Comparison of ENCODE assay signal across 22 mouse cellular contexts in the genomic region with DNA sequence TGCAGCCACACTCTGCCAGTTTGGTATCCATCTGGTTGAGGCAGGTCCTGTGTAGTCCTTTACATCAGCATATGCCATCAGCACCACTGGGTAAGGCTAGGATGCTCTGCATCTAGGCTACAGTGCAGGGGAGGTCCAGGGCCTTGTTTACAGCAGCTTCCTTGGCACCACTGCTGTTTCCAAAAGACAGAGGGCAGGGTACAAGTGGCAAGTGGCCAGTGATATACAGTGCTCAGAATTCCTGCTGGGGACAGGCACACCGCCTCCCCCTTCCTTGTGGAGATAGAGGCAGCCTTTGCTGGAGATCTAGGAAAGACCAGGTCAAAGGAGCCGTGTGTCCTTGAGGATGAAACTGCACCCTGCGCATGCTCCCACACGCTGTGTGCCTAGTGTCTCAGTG. TPM values are rescaled to one million over a fixed set of nuclear protein-coding genes. Genes with fewer than 3 reads are reported as not detected.
DNase-seq lines count a peak whose midpoint lies in the region; ATAC-seq and TF ChIP-seq lines count a peak whose summit lies in the region.
"Had no signal": no experiment of that assay in that cellular context is flagged by ENCODE, and none has a peak within 500 bp of the region (broad histone marks: within the 10 kb centered on the region; RNA-seq: fewer than 3 reads in every experiment).

No protein-coding gene starts in this region.

- no peak for TF ChIP-seq CTCF in CH12.LX (conservative IDR thresholded peaks at IDR 0.05 in 1 of 2, IDR thresholded peaks at IDR 0.05 in 1 of 2; ENCODE audit: low read depth in 2 of 2, low read length in 2 of 2)
- TF ChIP-seq CTCF in ES-Bruce4 (IDR thresholded peaks at IDR 0.05; ENCODE audit: low read depth, low read length) = no peak

- H3K27ac ChIP-seq in kidney, embryonic 14.5 days (ENCODE audit: low read depth, low read length) = no peak overlapping the region
- H3K27ac ChIP-seq in CH12.LX (ENCODE audit: insufficient read depth, low read depth) = no peak overlapping the region
- H3K27ac ChIP-seq in ES-Bruce4 (ENCODE audit: insufficient read depth, low read length) = peak overlapping the region; percentile 27
- H3K27ac ChIP-seq: embryonic facial prominence, embryonic 15.5 days; forebrain, embryonic 10.5 days; limb, embryonic 12.5 days; liver, embryonic 14.5 days; stomach, embryonic 15.5 days had no signal

- peaks cover 11% of the 10 kb centered on the region; the same call in 1 of the 2 replicates for H3K4me1 ChIP-seq in kidney, embryonic 14.5 days (ENCODE audit: control insufficient read depth, insufficient read depth, low read length)
- peaks cover 21 to 39% of the 10 kb centered on the region in 2 experiments for H3K4me1 ChIP-seq in CH12.LX (ENCODE audit: control insufficient read depth in 1 of 2, insufficient read depth in 2 of 2)
- H3K4me1 ChIP-seq in ES-Bruce4 (ENCODE audit: control insufficient read depth, insufficient read depth, low read length) = peaks cover 18% of the 10 kb centered on the region

- ATAC-seq in kidney, embryonic 14.5 days (ENCODE audit: low FRiP score, low TSS enrichment) = no peak

- no peak for TF ChIP-seq POLR2A in CH12.LX (IDR thresholded peaks at IDR 0.05; ENCODE audit: low read depth, low read length)
- TF ChIP-seq POLR2A in ES-Bruce4 (IDR thresholded peaks at IDR 0.05; ENCODE audit: insufficient read depth, low read length) = no peak

- no peak overlapping the region for H3K9ac ChIP-seq in kidney, embryonic 14.5 days (ENCODE audit: low read depth, low read length)
- H3K9ac ChIP-seq in CH12.LX (ENCODE audit: insufficient read depth, low read depth) (no peak overlapping the region), ES-Bruce4 (ENCODE audit: low read depth, poor library complexity, severe bottlenecking) (no peak overlapping the region)
- H3K9ac ChIP-seq: embryonic facial prominence, embryonic 15.5 days; limb, embryonic 12.5 days; liver, embryonic 14.5 days; stomach, embryonic 15.5 days had no signal

- no peaks in the 10 kb centered on the region for H3K27me3 ChIP-seq in kidney, embryonic 14.5 days (ENCODE audit: control insufficient read depth, insufficient read depth, low read length)
- peaks cover 6% of the 10 kb centered on the region for H3K27me3 ChIP-seq in CH12.LX (replicated peaks)
- no peaks in the 10 kb centered on the region for H3K27me3 ChIP-seq in ES-Bruce4 (ENCODE audit: control insufficient read depth, insufficient read depth, low read length, poor library complexity, severe bottlenecking)
- H3K27me3 ChIP-seq: embryonic facial prominence, embryonic 15.5 days; limb, embryonic 12.5 days; stomach, embryonic 15.5 days had no signal

- peak; percentile 46 for DNase-seq in kidney, adult 11 months
- no peak for DNase-seq in CH12.LX (ENCODE audit: extremely low read depth)
- DNase-seq in kidney, postnatal 25 days = peak; percentile 47 to 62
- no peak for DNase-seq in layer of hippocampus, adult 9-10 months (ENCODE audit: low spot score)
- DNase-seq in cerebellum, adult 8-10 months = no peak
- DNase-seq: adrenal gland, postnatal 36 days; cerebellum, adult 11-12 months; cerebellum, postnatal 25 days; embryo, embryonic 11 days; heart, postnatal 4 days; layer of hippocampus, adult 9-11 months; right cerebral cortex, postnatal 25 days; thymus, adult 18-20 months had no signal

- 74% methylated on average over 4 of the region's 4 CpGs for WGBS in kidney, embryonic 14.5 days

- H3K79me2 ChIP-seq in CH12.LX (replicated peaks; ENCODE audit: control insufficient read depth, extremely low read depth, insufficient read depth, poor library complexity, severe bottlenecking) = no peaks in the 10 kb centered on the region

- no peak for TF ChIP-seq RAD21 in CH12.LX (IDR thresholded peaks at IDR 0.05; ENCODE audit: low read depth, low read length)

- H3K9me3 ChIP-seq in kidney, embryonic 14.5 days (ENCODE audit: control insufficient read depth, low read length) = peaks cover 3% of the 10 kb centered on the region; the same call in 1 of the 2 replicates
- H3K9me3 ChIP-seq in CH12.LX (replicated peaks; ENCODE audit: low read length) = peaks cover 4% of the 10 kb centered on the region
- no peaks in the 10 kb centered on the region for H3K9me3 ChIP-seq in ES-Bruce4 (replicated peaks; ENCODE audit: control insufficient read depth, insufficient read depth, low read length, poor library complexity, severe bottlenecking)
- H3K9me3 ChIP-seq: stomach, embryonic 15.5 days had no signal

- no peak overlapping the region for H3K4me3 ChIP-seq in kidney, embryonic 14.5 days (ENCODE audit: low read length)
- no peak overlapping the region for H3K4me3 ChIP-seq in CH12.LX (replicated peaks in 1 of 3; ENCODE audit: low read depth in 2 of 3, low read length in 2 of 3, poor library complexity in 1 of 3)
- no peak overlapping the region for H3K4me3 ChIP-seq in ES-Bruce4 (ENCODE audit: low read depth, low read length)
- H3K4me3 ChIP-seq: embryonic facial prominence, embryonic 15.5 days; forebrain, embryonic 10.5 days; limb, embryonic 12.5 days; stomach, embryonic 15.5 days had no signal

- TF ChIP-seq EP300 in CH12.LX (IDR thresholded peaks at IDR 0.05; ENCODE audit: low read length) = no peak
- no peak for TF ChIP-seq EP300 in ES-Bruce4 (IDR thresholded peaks at IDR 0.05; ENCODE audit: insufficient read depth, low read depth, low read length)

- in situ Hi-C loops in CH12.LX (cut with MboI; ENCODE audit: low pct_ligation_motif_present, low pct_unique_long_range_greater_than_20kb, low sequenced_read_pairs) = no loop called here

- dilution Hi-C loops in CH12.LX (cut with MboI; ENCODE audit: extremely low pct_ligation_motif_present, extremely low pct_unique_long_range_greater_than_20kb, low sequenced_read_pairs) = no loop called here

- peaks cover 1% of the 10 kb centered on the region; the same call in 1 of the 2 replicates for H3K36me3 ChIP-seq in kidney, embryonic 14.5 days (ENCODE audit: control insufficient read depth, insufficient read depth, low read length)
- H3K36me3 ChIP-seq in CH12.LX (replicated peaks in 1 of 2; ENCODE audit: control insufficient read depth in 1 of 2, insufficient read depth in 1 of 2, low read length in 1 of 2) (no peaks in the 10 kb centered on the region), ES-Bruce4 (ENCODE audit: control insufficient read depth, insufficient read depth, low read length, poor library complexity, severe bottlenecking) (no peaks in the 10 kb centered on the region)
- H3K36me3 ChIP-seq: embryonic facial prominence, embryonic 15.5 days had no signal

- H3K4me2 ChIP-seq in kidney, embryonic 14.5 days (replicated peaks; ENCODE audit: low read depth, low read length) = no peak overlapping the region
- H3K4me2 ChIP-seq in CH12.LX (ENCODE audit: insufficient read depth, low read depth, poor library complexity, severe bottlenecking) = no peak overlapping the region
- H3K4me2 ChIP-seq: embryonic facial prominence, embryonic 15.5 days; limb, embryonic 12.5 days; midbrain, embryonic 11.5 days; stomach, embryonic 15.5 days had no signal

TF ChIP-seq in CH12.LX, 34 proteins besides CTCF, POLR2A, EP300 and RAD21:
- no peak for TF ChIP-seq MXI1 (IDR thresholded peaks at IDR 0.05; ENCODE audit: low read depth, low read length)
- TF ChIP-seq ETS1 (conservative IDR thresholded peaks at IDR 0.05; ENCODE audit: low read depth, low read length) = no peak
- TF ChIP-seq E2F4 (IDR thresholded peaks at IDR 0.05; ENCODE audit: insufficient replicate concordance, low read depth, low read length) = no peak
- TF ChIP-seq NRF1 (IDR thresholded peaks at IDR 0.05; ENCODE audit: low read depth, low read length) = 0 out of 2 replicates have a peak, but pooled peaks have one; percentile 31
- no peak for TF ChIP-seq MAFK (IDR thresholded peaks at IDR 0.05; ENCODE audit: insufficient replicate concordance, low read length)
- TF ChIP-seq CHD1 (IDR thresholded peaks at IDR 0.05; ENCODE audit: low read depth, low read length) = no peak
- no peak for TF ChIP-seq USF2 (conservative IDR thresholded peaks at IDR 0.05; ENCODE audit: low read depth, low read length)
- TF ChIP-seq ELF1 (IDR thresholded peaks at IDR 0.05; ENCODE audit: low read depth, low read length) = 0 out of 2 replicates have a peak, but pooled peaks have one; percentile 5
- TF ChIP-seq SIN3A (IDR thresholded peaks at IDR 0.05; ENCODE audit: low read length) = no peak
- TF ChIP-seq HCFC1 (IDR thresholded peaks at IDR 0.05; ENCODE audit: low read depth, low read length) = no peak
- TF ChIP-seq MEF2A (IDR thresholded peaks at IDR 0.05; ENCODE audit: borderline replicate concordance, low read depth, low read length) = no peak
- no peak for TF ChIP-seq PAX5 (IDR thresholded peaks at IDR 0.05; ENCODE audit: low read length)

RNA-seq across cellular contexts. Expression of gene Pde9a, which starts 38.3 kb away (rescaled TPM):
- polyA plus RNA-seq in kidney, embryonic 14.5 days (2014; fragmentation: Nextera tagmentation; extraction: Ambion mirVana) = 30.8 and 37.6 TPM in 2 replicates
- not detected in 2 replicates for total RNA-seq in CH12.LX (2012; rRNA removed)
- not detected in 2 replicates for total RNA-seq in CH12.LX (2014; rRNA removed)
- polyA plus RNA-seq in CH12.LX (2012; ENCODE audit: insufficient read length, low read depth) = not detected in 2 replicates
- polyA plus RNA-seq in ES-Bruce4 (2011; ENCODE audit: insufficient read depth, insufficient read length, low read depth, missing spikeins) = 11.0 and 12.1 TPM in 2 replicates
- total RNA-seq: MEL had no signal

Comparison
In these comparisons a context has a peak if more than half of its experiments do, and no peak if none do; other contexts are left out.
1. DNase-seq: peak in kidney, adult 11 months (single experiment) and kidney, postnatal 25 days (2 of 2); none in CH12.LX (single experiment), layer of hippocampus, adult 9-10 months (single experiment) and cerebellum, adult 8-10 months (single experiment).